Mouse (Mus musculus) heart, embryonic 14.5 days (tissue): Measurements from ENCODE around the gene B3gntl1. TPM values are rescaled to one million over a fixed set of nuclear protein-coding genes. Genes with fewer than 3 reads are reported as not detected.
"Not testable (repeated sequence)": the region's sequence is repeated elsewhere in the genome, so short reads cannot be mapped to it uniquely, and the experiment has no call there.

Experiments
- ATAC-seq: fragments of 200-750 bp; cut with Nextera tagmentation; 2 replicates; pipeline ENCODE4 v1.8.0; 2017; ENCODE audit warnings: low read depth, moderate TSS enrichment; ENCODE audit not compliant: insufficient number of reproducible peaks, insufficient read depth, low FRiP score
- H3K27ac ChIP-seq, 2 experiments: fragments of 200-500 bp in 1 of 2; fragments of 300-500 bp in 1 of 2; sonication (generic) in 1 of 2; replicated peaks in 1 of 2; 2 replicates each; pipeline ENCODE4 v1.5.1; 2012 to 2014; ENCODE audit warnings: low read depth in 2 of 2, low read length in 2 of 2, control low read depth in 1 of 2, mild to moderate bottlenecking in 1 of 2, mixed read lengths in 1 of 2; ENCODE audit not compliant: control insufficient read depth in 1 of 2, insufficient read depth in 1 of 2
- H3K27me3 ChIP-seq: fragments of 300-500 bp; sonication (generic); 2 replicates; pipeline ENCODE4 v1.6.1; 2014; ENCODE audit warnings: mild to moderate bottlenecking, low read length, control low read depth; ENCODE audit not compliant: control insufficient read depth, insufficient read depth
- H3K36me3 ChIP-seq: fragments of 300-500 bp; sonication (generic); 2 replicates; pipeline ENCODE4 v1.6.1; 2014; ENCODE audit warnings: mild to moderate bottlenecking, control low read depth, low read length, mixed read lengths; ENCODE audit not compliant: control insufficient read depth, insufficient read depth
- H3K4me1 ChIP-seq, 2 experiments: fragments of 200-500 bp in 1 of 2; fragments of 300-500 bp in 1 of 2; sonication (generic) in 1 of 2; 2 replicates each; pipeline ENCODE4 v1.6.1; 2012 to 2014; ENCODE audit warnings: low read length in 2 of 2, control low read depth in 1 of 2, mixed read lengths in 1 of 2; ENCODE audit not compliant: control insufficient read depth in 2 of 2, insufficient read depth in 2 of 2
- H3K4me2 ChIP-seq: fragments of 300-500 bp; sonication (generic); 2 replicates; pipeline ENCODE4 v1.6.1; 2014; ENCODE audit warnings: mild to moderate bottlenecking, low read length
- H3K4me3 ChIP-seq, 2 experiments: fragments of 200-500 bp in 1 of 2; fragments of 300-500 bp in 1 of 2; sonication (generic) in 1 of 2; 2 replicates each; pipeline ENCODE4 v1.5.1; 2012 to 2014; ENCODE audit warnings: low read length in 2 of 2, mild to moderate bottlenecking in 2 of 2, control low read depth in 1 of 2, low read depth in 1 of 2, moderate library complexity in 1 of 2; ENCODE audit not compliant: control insufficient read depth in 1 of 2, insufficient read depth in 1 of 2
- H3K9ac ChIP-seq: fragments of 300-500 bp; sonication (generic); 2 replicates; pipeline ENCODE4 v1.6.1; 2014; ENCODE audit warnings: mild to moderate bottlenecking, low read length
- H3K9me3 ChIP-seq: fragments of 300-500 bp; sonication (generic); 2 replicates; pipeline ENCODE4 v1.6.1; 2016; ENCODE audit warnings: low read length, control low read depth; ENCODE audit not compliant: control insufficient read depth
- WGBS: fragments of 180-500 bp; shearing (Covaris S2); extraction: QIAGEN DNeasy Blood & Tissue Kit; methylation state at CpG from one replicate; pipeline ENCODE4 v1.1.7; 2014; 5-methylcytosine and 5-hydroxymethylcytosine counted together
- polyA plus RNA-seq: library from polyadenylated mRNA; unstranded; fragments of >200 nt; fragmentation: Nextera tagmentation; extraction: Ambion mirVana; gene quantifications from 2 replicates; pipeline ENCODE4 v1.2.1, GENCODE M21; 2014

B3gntl1 gene
- polyA plus RNA-seq, 1 experiment from 2014 or later = 6.3 TPM

DNA sequence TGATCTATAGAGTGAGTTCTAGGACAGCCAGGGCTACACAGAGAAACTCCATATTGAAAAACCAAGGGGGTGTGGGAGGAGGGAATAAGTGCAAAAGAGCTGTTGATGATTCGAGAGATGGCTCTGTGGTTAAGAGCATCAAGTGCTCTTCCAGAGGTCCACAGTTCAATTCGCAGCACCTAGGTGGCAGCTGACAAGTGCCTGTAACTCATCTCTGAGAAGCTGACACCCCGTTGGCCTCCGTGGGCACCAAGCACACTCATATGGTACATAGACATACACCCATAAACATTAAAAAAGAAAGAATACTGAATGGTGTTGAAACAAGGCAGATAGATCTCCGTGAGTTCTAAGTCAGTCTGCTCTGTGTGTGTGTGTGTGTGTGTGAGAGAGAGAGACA lies 4.2 kb downstream of the B3gntl1 start:
- ATAC-seq = no peak
- WGBS = 81% methylated on average over 5 of the region's 5 CpGs

DNA sequence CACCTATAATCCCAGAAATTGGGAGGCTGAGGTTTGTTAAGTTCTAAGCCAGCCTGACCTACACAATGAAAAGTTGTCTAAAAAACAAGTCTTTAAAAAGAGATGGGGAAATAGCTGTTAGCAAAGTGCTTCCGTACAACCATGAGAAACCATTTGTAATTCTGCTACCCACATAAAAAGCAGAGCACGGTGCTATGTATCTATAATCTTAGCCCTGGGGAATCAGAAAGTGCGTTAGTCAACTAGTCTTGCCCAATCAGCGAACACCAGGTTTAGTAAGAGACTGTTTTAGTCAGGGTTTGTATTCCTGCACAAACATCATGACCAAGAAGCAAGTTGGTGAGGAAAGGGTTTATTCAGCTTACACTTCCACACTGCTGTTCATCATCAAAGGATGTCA lies 5.4 kb downstream of the B3gntl1 start:
- Histone ChIP-seq H3K36me3 (peaks cover 35% of the 10 kb centered on the region), H3K27me3 (no peaks in the 10 kb centered on the region), H3K27ac (no peak overlapping the region), H3K9ac (no peak overlapping the region), H3K9me3 (no peaks in the 10 kb centered on the region), H3K4me3 (no peak overlapping the region), H3K4me2 (no peak overlapping the region), H3K4me1 (peaks cover 0 to 6% of the 10 kb centered on the region in 2 experiments; a peak in 2 of 4 replicates)
- no peak for ATAC-seq
- 92% methylated on average over 4 of the region's 4 CpGs for WGBS

More for the DNA sequence above, 4.2 kb downstream of the B3gntl1 start:
- no peaks in the 10 kb centered on the region for H3K9me3 ChIP-seq
- H3K9ac ChIP-seq = no peak overlapping the region
- H3K27me3 ChIP-seq = no peaks in the 10 kb centered on the region
- no peak overlapping the region for H3K4me2 ChIP-seq
- peaks cover 28% of the 10 kb centered on the region for H3K36me3 ChIP-seq
- H3K4me3 ChIP-seq = no peak overlapping the region
- H3K4me1 ChIP-seq = peaks cover 4 to 9% of the 10 kb centered on the region in 2 experiments
- no peak overlapping the region for H3K27ac ChIP-seq

DNA sequence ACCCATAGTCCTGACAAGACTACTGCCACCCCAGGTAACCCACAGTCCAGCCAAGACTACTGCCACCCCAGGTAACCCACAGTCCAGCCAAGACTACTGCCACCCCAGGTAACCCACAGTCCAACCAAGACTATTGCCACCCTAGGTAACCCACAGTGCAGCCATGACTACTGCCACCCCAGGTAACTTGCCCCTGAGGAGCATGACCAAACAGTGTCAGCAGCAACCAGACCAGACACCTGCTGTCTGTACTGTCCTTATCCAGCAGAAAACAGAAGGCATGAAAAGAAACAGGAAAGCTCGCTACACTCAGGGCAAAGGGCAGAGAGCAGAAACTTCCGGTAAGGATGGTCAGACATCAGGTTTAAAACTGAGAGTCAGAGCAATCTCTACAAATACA lies 11.8 kb downstream of the B3gntl1 start:
- Histone ChIP-seq H3K9ac (no peak overlapping the region), H3K27me3 (no peaks in the 10 kb centered on the region), H3K36me3 (peaks cover 26% of the 10 kb centered on the region; the same call in 1 of the 2 replicates), H3K4me1 (no peaks in the 10 kb centered on the region), H3K4me3 (no peak overlapping the region), H3K27ac (no peak overlapping the region), H3K9me3 (no peaks in the 10 kb centered on the region), H3K4me2 (no peak overlapping the region)
- WGBS = 83% methylated on average over 2 of the region's 2 CpGs
- ATAC-seq = no peak

DNA sequence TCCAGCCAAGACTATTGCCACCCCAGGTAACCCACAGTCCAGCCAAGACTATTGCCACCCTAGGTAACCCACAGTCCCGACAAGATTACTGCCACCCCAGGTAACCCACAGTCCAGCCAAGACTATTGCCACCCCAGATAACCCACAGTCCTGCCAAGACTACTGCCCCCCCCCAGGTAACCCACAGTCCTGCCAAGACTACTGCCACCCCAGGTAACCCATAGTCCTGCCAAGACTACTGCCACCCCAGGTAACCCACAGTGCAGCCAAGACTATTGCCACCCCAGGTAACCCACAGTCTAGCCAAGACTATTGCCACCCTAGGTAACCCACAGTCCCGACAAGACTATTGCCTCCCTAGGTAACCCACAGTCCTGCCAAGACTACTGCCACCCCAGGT lies 12.3 kb downstream of the B3gntl1 start:
- not testable (repeated sequence) for H3K27me3 ChIP-seq, H3K9me3 ChIP-seq, ATAC-seq, H3K4me2 ChIP-seq, H3K27ac ChIP-seq, H3K4me1 ChIP-seq, H3K9ac ChIP-seq, H3K4me3 ChIP-seq
- peaks cover 26% of the 10 kb centered on the region; the same call in 1 of the 2 replicates for H3K36me3 ChIP-seq
- WGBS = 81% methylated on average over 2 of the region's 2 CpGs

DNA sequence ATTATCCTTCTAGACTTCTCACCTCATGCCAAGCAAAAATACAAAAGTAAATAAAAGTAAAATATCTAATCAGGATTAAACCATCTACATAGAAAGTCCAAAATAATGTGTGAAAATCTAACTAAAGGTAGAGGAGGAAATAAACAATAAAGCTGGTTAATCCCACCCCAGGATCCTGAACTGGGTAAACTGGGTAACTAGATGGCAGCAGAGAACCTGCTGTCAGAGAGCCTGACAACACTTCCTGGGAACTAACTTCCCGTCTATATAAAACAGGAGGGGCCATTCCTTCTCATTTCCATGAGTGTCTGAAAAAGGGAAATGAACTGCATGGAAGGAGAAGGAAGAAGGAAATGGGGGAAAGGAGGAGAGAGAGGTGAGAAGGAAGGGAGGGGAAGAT lies 14.8 kb downstream of the B3gntl1 start:
- WGBS = 29% methylated on average over 1 of the region's 1 CpGs
- H3K4me1 ChIP-seq = peaks cover 2 to 3% of the 10 kb centered on the region in 2 experiments; a peak in 1 of 4 replicates

DNA sequence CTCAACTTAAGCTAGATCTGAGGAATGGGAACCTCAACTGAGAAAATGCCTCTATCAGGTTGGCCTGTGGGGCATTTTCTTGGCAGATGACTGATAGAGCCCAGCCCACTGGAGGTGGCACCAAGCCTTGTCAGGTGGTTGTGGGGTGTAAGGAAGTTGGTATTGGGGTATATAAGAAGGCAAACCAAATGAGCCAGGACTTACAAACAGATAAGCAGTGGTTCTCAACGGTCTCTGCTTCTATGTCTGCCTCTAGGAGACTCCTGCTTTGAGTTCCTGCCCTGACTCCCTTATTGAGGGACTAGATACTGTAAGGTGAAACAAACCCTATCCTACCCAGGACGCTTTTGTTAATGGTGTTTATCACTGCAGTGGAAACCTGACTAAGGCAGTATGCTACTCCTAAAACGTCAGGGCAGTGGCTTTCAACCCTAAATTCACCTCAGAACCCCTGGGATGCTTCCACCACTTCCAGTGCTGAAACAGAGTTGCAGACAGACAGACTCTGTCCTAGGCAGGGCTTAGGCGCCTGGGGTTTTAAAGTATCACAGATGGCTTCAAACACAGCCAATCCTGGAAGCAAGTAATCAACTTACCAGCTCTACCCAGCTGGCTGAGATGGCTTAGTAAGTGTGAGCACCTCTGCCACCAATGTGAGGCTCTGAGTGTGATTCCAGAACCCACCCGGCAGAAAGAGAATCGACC lies 17.0 kb downstream of the B3gntl1 start:
- H3K4me1 ChIP-seq = peaks cover 2 to 3% of the 10 kb centered on the region in 2 experiments; a peak in 1 of 4 replicates
- no peak overlapping the region for H3K4me2 ChIP-seq
- no peaks in the 10 kb centered on the region for H3K27me3 ChIP-seq
- ATAC-seq = no peak
- no peaks in the 10 kb centered on the region for H3K9me3 ChIP-seq
- WGBS = 78% methylated on average over 6 of the region's 6 CpGs
- H3K27ac ChIP-seq = no peak overlapping the region
- H3K9ac ChIP-seq = no peak overlapping the region
- 0 out of 2 replicates have a peak, but pooled peaks cover 11% of the 10 kb centered on the region for H3K36me3 ChIP-seq
- H3K4me3 ChIP-seq = no peak overlapping the region

More for the DNA sequence above, 14.8 kb downstream of the B3gntl1 start:
- ATAC-seq = no peak
- no peak overlapping the region for H3K27ac ChIP-seq
- H3K27me3 ChIP-seq = no peaks in the 10 kb centered on the region
- H3K9ac ChIP-seq = no peak overlapping the region
- no peak overlapping the region for H3K4me2 ChIP-seq
- peaks cover 20% of the 10 kb centered on the region; the same call in 1 of the 2 replicates for H3K36me3 ChIP-seq
- no peak overlapping the region for H3K4me3 ChIP-seq
- no peaks in the 10 kb centered on the region for H3K9me3 ChIP-seq

DNA sequence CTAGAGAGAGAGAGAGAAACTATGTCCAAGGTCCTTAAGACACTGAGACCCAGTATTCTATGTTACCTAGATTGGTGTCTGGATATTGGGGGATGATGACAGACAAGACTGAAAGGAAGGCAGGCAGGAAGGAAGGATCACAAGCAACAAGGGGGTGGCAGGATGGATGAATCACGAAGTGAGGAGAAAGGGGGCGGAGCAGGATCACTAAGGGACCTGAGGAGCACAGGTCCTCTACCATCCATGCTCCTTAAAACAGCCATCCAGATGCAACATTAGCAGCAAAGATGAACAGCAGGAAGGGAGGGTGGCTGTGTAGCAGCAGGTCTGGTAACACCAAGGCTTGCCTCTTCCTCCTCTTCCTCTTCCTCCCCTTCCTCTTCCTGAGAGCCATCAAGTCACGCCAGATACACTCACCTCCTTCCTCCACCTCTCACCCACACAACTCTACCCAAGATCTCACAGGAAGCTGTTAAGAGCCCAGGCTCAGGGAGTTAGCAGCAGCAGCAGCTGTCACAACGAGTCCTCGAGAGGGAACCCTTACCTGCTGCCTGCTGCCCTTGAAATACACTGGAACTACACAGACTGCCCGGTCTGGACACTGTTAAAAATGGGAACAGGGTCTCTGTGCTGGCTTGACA lies 17.7 kb downstream of the B3gntl1 start:
- H3K36me3 ChIP-seq = peaks cover 16% of the 10 kb centered on the region; the same call in 1 of the 2 replicates
- H3K4me3 ChIP-seq = no peak overlapping the region
- H3K9ac ChIP-seq = no peak overlapping the region
- 61% methylated on average over 6 of the region's 6 CpGs for WGBS
- no peak overlapping the region for H3K27ac ChIP-seq
- H3K27me3 ChIP-seq = no peaks in the 10 kb centered on the region
- ATAC-seq = no peak
- no peaks in the 10 kb centered on the region for H3K9me3 ChIP-seq
- peaks cover 2 to 3% of the 10 kb centered on the region in 2 experiments; a peak in 1 of 4 replicates for H3K4me1 ChIP-seq
- no peak overlapping the region for H3K4me2 ChIP-seq
